Mouse (Mus musculus) myocyte (in vitro differentiated cells): ENCODE data around the gene Get4. TPM values are rescaled to one million over a fixed set of nuclear protein-coding genes. Genes with fewer than 3 reads are reported as not detected.

Experiments
- H3K27me3 ChIP-seq: one replicate; pipeline ENCODE4 v1.6.1; 2011; ENCODE audit not compliant: control insufficient read depth, insufficient read depth, insufficient read length
- H3K36me3 ChIP-seq: one replicate; pipeline ENCODE4 v1.6.1; 2011; ENCODE audit not compliant: control insufficient read depth, insufficient read depth
- H3K4me2 ChIP-seq: one replicate; pipeline ENCODE4 v1.6.1; 2011; ENCODE audit warnings: low read depth, control low read depth
- H3K4me3 ChIP-seq: one replicate; pipeline ENCODE4 v1.5.1; 2011; ENCODE audit warnings: mild to moderate bottlenecking, control low read depth, moderate library complexity
- H3K79me2 ChIP-seq: one replicate; pipeline ENCODE4 v1.6.1; 2011; ENCODE audit not compliant: control insufficient read depth, insufficient read depth
- H3ac ChIP-seq: one replicate; pipeline ENCODE4 v1.6.1; 2011; ENCODE audit not compliant: control insufficient read depth, insufficient read length
- CEBPB ChIP-seq: IDR thresholded peaks from 2 replicates; pipeline ENCODE4 v1.6.1; 2011; ENCODE audit warnings: mild to moderate bottlenecking, moderate library complexity; ENCODE audit not compliant: poor library complexity, insufficient read depth, severe bottlenecking
- E2F4 ChIP-seq: IDR thresholded peaks from one replicate; pipeline ENCODE4 v1.6.1; 2011; ENCODE audit warnings: mild to moderate bottlenecking, control low read depth, moderate library complexity; ENCODE audit not compliant: insufficient read depth
- MAX ChIP-seq: IDR thresholded peaks from one replicate; pipeline ENCODE4 v1.6.1; 2011; ENCODE audit warnings: low read depth, mild to moderate bottlenecking, control low read depth
- MYOD1 ChIP-seq, 3 experiments: IDR thresholded peaks; one replicate each; pipeline ENCODE4 v1.6.1; 2011; ENCODE audit warnings: control low read depth in 2 of 3, low read depth in 2 of 3, mild to moderate bottlenecking in 2 of 3, moderate library complexity in 1 of 3; ENCODE audit not compliant: insufficient read length in 2 of 3, control insufficient read depth in 1 of 3
- MYOG ChIP-seq, 3 experiments: IDR thresholded peaks; one replicate each; pipeline ENCODE4 v1.6.1; 2011; ENCODE audit warnings: control low read depth in 2 of 3, low read depth in 2 of 3, mild to moderate bottlenecking in 2 of 3; ENCODE audit not compliant: insufficient read length in 2 of 3, control insufficient read depth in 1 of 3, insufficient read depth in 1 of 3
- POLR2A ChIP-seq: IDR thresholded peaks from one replicate; pipeline ENCODE4 v1.6.1; 2011; ENCODE audit warnings: low read depth, mild to moderate bottlenecking, control low read depth, moderate library complexity; ENCODE audit not compliant: insufficient read length
- POLR2AphosphoS2 ChIP-seq: IDR thresholded peaks from one replicate; pipeline ENCODE4 v1.6.1; 2011; ENCODE audit warnings: low read depth, control low read depth; ENCODE audit not compliant: insufficient read length
- REST ChIP-seq: IDR thresholded peaks from one replicate; pipeline ENCODE4 v1.6.1; 2011; ENCODE audit warnings: mild to moderate bottlenecking, control low read depth, moderate library complexity; ENCODE audit not compliant: insufficient read depth, insufficient read length
- SRF ChIP-seq: IDR thresholded peaks from one replicate; pipeline ENCODE4 v1.6.1; 2011; ENCODE audit warnings: low read depth; ENCODE audit not compliant: control insufficient read depth, insufficient read length
- TCF12 ChIP-seq: IDR thresholded peaks from one replicate; pipeline ENCODE4 v1.6.1; 2011; ENCODE audit warnings: mild to moderate bottlenecking, control low read depth; ENCODE audit not compliant: poor library complexity, insufficient read depth, severe bottlenecking
- TCF3 ChIP-seq: IDR thresholded peaks from one replicate; pipeline ENCODE4 v1.6.1; 2011; ENCODE audit warnings: low read depth, control low read depth; ENCODE audit not compliant: insufficient read length
- USF1 ChIP-seq: IDR thresholded peaks from one replicate; pipeline ENCODE4 v1.6.1; 2011; ENCODE audit warnings: low read depth, mild to moderate bottlenecking, control low read depth, moderate library complexity
- polyA plus RNA-seq: library from polyadenylated mRNA; unstranded; fragments of >200 nt; fragmentation: generic; extraction: Trizol; gene quantifications from one replicate; pipeline ENCODE4 v1.2.1, GENCODE M21; 2012; ENCODE audit warnings: missing spikeins

Gene Get4
- polyA plus RNA-seq, 1 experiment: 106 TPM

- H3K4me2 ChIP-seq: peak overlapping the region; percentile 96
- H3K79me2 ChIP-seq: peaks cover 36% of the 10 kb centered on the region
- no peak for TF ChIP-seq REST
- no peak for TF ChIP-seq SRF
- no peak for TF ChIP-seq MAX
- TF ChIP-seq TCF3: no peak
- no peak for TF ChIP-seq POLR2AphosphoS2
- peaks cover 18% of the 10 kb centered on the region for H3K36me3 ChIP-seq
- peak overlapping the region; percentile 67 for H3K4me3 ChIP-seq
- H3ac ChIP-seq: no peak overlapping the region
- H3K27me3 ChIP-seq: no peaks in the 10 kb centered on the region
These were observed 845 bp upstream of the Get4 start for GRCm38 (mm10) chr5:139251279-139251678.

DNA sequence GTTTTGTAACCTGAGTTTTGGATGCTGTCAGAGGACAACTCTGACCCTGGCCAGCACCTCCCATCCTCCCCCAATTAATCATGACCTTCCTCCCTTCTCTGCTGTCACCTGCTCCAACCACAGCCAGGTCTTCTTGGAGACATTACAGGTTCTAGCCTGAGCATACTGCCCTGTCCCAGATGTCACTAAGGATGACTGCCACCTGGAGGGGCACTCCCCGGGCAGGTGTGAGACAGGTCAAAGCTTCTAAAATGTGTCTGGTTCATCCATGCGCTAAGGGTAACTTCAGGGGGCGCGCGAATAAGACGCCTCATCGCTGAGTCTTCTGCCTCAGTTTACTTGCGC lies 416 bp upstream of the Get4 start:
- H3K4me2 ChIP-seq: peak overlapping the region; percentile 96
- H3K79me2 ChIP-seq: peaks cover 41% of the 10 kb centered on the region
- H3K36me3 ChIP-seq: peaks cover 13% of the 10 kb centered on the region
- no peak for TF ChIP-seq POLR2A
- TF ChIP-seq CEBPB: 0 out of 2 replicates have a peak, but pooled peaks have one; percentile 12
- no peak for TF ChIP-seq USF1
- H3K27me3 ChIP-seq: no peaks in the 10 kb centered on the region
- peak overlapping the region; percentile 67 for H3K4me3 ChIP-seq
- H3ac ChIP-seq: peak overlapping the region; percentile 35

DNA sequence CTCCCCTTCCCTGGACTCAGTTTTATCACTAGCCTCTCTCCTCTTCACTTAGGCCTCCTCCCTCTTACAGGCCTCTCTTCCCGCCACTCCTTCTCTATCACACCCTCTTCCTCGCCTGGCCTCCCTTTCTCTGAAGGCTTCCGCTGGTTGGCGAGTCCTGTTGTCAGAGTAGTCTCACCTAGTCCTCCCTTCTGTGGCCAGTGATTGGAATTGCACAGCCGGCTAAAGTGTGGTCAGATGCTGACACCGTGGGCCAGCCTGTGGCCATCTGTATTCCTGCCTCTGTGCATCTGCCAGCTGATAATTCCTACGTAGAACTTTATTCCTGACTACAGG lies 754 bp downstream of the Get4 start:
- TF ChIP-seq TCF3: no peak
- TF ChIP-seq USF1: no peak
- no peak for TF ChIP-seq POLR2A
- TF ChIP-seq MYOG (IDR thresholded peaks at IDR 0.05; ENCODE audit: control insufficient read depth in 1 of 3, insufficient read depth in 1 of 3, insufficient read length in 2 of 3, low read depth in 2 of 3): no peak
- no peak for TF ChIP-seq E2F4
- no peak for TF ChIP-seq CEBPB
- TF ChIP-seq TCF12: no peak
- TF ChIP-seq MYOD1 (IDR thresholded peaks at IDR 0.05; ENCODE audit: control insufficient read depth in 1 of 3, insufficient read length in 2 of 3, low read depth in 2 of 3): no peak
- Histone ChIP-seq H3K27me3 (no peaks in the 10 kb centered on the region), H3K79me2 (peaks cover 52% of the 10 kb centered on the region), H3K36me3 (peaks cover 9% of the 10 kb centered on the region), H3K4me2 (peak overlapping the region; percentile 98), H3ac (peak overlapping the region; percentile 35), H3K4me3 (peak overlapping the region; percentile 67)

DNA sequence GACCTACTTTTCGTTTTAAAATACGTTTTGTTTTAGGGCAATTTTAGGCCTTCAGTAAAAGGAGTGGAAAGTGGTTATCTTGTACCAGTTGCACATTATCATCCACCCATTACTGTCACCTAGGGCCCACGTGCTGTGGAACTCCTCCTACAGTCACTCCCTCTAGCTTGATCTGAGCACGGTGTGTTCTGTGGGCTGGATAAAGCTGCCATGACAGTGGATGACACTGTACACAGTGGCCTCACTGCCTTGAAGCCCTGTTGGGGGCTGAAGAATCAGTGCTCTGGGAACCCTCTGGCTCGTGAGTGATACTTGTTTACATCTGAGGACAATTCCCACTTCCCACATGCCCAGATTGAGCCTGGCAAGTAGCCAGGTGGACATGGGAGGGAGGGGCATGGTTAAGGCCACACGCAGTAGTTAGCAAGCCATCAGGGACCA lies 1.2 kb downstream of the Get4 start:
- Histone ChIP-seq H3K4me2 (peak overlapping the region; percentile 98), H3ac (peak overlapping the region; percentile 35), H3K4me3 (peak overlapping the region; percentile 67), H3K79me2 (peaks cover 57% of the 10 kb centered on the region), H3K27me3 (no peaks in the 10 kb centered on the region), H3K36me3 (peaks cover 8% of the 10 kb centered on the region)
- no peak for TF ChIP-seq E2F4
- no peak for TF ChIP-seq TCF12
- TF ChIP-seq POLR2AphosphoS2: peak; percentile 33

- no peak overlapping the region for H3K4me3 ChIP-seq
- TF ChIP-seq MAX: no peak
- TF ChIP-seq SRF: no peak
- no peak for TF ChIP-seq E2F4
- TF ChIP-seq MYOD1 (IDR thresholded peaks at IDR 0.05; ENCODE audit: control insufficient read depth in 1 of 3, insufficient read length in 2 of 3, low read depth in 2 of 3): no peak
- no peak for TF ChIP-seq POLR2AphosphoS2
- H3ac ChIP-seq: no peak overlapping the region
- H3K4me2 ChIP-seq: peak overlapping the region; percentile 19
- H3K79me2 ChIP-seq: peaks cover 71% of the 10 kb centered on the region
- peaks cover 1% of the 10 kb centered on the region for H3K36me3 ChIP-seq
- H3K27me3 ChIP-seq: no peaks in the 10 kb centered on the region
These were observed 2.8 kb downstream of the Get4 start for GRCm38 (mm10) chr5:139254938-139255337.

GRCm38 (mm10) chr5:139255777-139256176 lies 3.7 kb downstream of the Get4 start:
- Histone ChIP-seq H3K27me3 (no peaks in the 10 kb centered on the region), H3ac (no peak overlapping the region), H3K4me3 (no peak overlapping the region), H3K36me3 (peaks cover 10% of the 10 kb centered on the region), H3K79me2 (peaks cover 80% of the 10 kb centered on the region), H3K4me2 (no peak overlapping the region)
- TF ChIP-seq MYOG (IDR thresholded peaks at IDR 0.05; ENCODE audit: control insufficient read depth in 1 of 3, insufficient read depth in 1 of 3, insufficient read length in 2 of 3, low read depth in 2 of 3) (peak in 1 of 3 experiments; percentile 52), USF1 (no peak), TCF12 (no peak), MYOD1 (IDR thresholded peaks at IDR 0.05; ENCODE audit: control insufficient read depth in 1 of 3, insufficient read length in 2 of 3, low read depth in 2 of 3) (peak in 1 of 3 experiments; percentile 31)
